24 mouse cellular contexts compared by ENCODE assay signal in genomic region chr6:28866206-28866605, GRCm38 (mm10). TPM values are rescaled to one million over a fixed set of nuclear protein-coding genes. Genes with fewer than 3 reads are reported as not detected.
"Had no signal": no experiment of that assay in that cellular context is flagged by ENCODE, and none has a peak within 500 bp of the region (broad histone marks: within the 10 kb centered on the region; RNA-seq: fewer than 3 reads in every experiment).

No protein-coding gene starts in this region.

- H3K9me3 ChIP-seq: heart, embryonic 13.5 days; heart, embryonic 15.5 days; intestine, embryonic 15.5 days; limb, embryonic 10.5 days; limb, embryonic 12.5 days had no signal

- H3K9ac ChIP-seq: heart, embryonic 13.5 days; heart, embryonic 15.5 days; hindbrain, embryonic 14.5 days; intestine, embryonic 15.5 days; limb, embryonic 12.5 days had no signal

- ATAC-seq: hindbrain, embryonic 16.5 days; inflammation-experienced regulatory T-cells, adult 6 months; intestine, embryonic 15.5 days; intestine, postnatal 0 days had no signal

- DNase-seq: gastrocnemius, postnatal 14 days; heart, adult 18-20 months; heart, postnatal 14 days; heart, postnatal 36 days; kidney, adult 18-20 months; kidney, adult 8-10 months; kidney, postnatal 10 days; kidney, postnatal 25 days; kidney, postnatal 4 days; liver had no signal

- H3K27me3 ChIP-seq: heart, embryonic 13.5 days; heart, embryonic 15.5 days; intestine, embryonic 15.5 days; limb, embryonic 12.5 days had no signal

- H3K4me2 ChIP-seq: heart, embryonic 11.5 days; heart, embryonic 13.5 days; heart, embryonic 15.5 days; hindbrain, embryonic 14.5 days; intestine, embryonic 15.5 days; limb, embryonic 12.5 days had no signal

- H3K36me3 ChIP-seq: heart, embryonic 13.5 days; heart, embryonic 15.5 days; intestine, embryonic 15.5 days; limb, embryonic 10.5 days; limb, embryonic 12.5 days had no signal

- H3K4me3 ChIP-seq: heart, embryonic 13.5 days; heart, embryonic 15.5 days; intestine, embryonic 15.5 days; layer of hippocampus, adult 2 months; left cerebral cortex, adult 2 months; limb, embryonic 10.5 days; limb, embryonic 12.5 days had no signal

- H3K27ac ChIP-seq: heart, embryonic 13.5 days; heart, embryonic 15.5 days; intestine, embryonic 15.5 days; left cerebral cortex, adult 2 months; limb, embryonic 10.5 days; limb, embryonic 12.5 days had no signal

RNA-seq across cellular contexts. Expression of gene Lrrc4, which starts 34.7 kb away (rescaled TPM):
- total RNA-seq: granulocyte monocyte progenitor cell, adult 5-6 weeks; hematopoietic stem cell, adult 5-6 weeks had no signal
